Mouse (Mus musculus) skeletal muscle tissue, adult 2 months (tissue): ENCODE measurements around the gene Otud7b.

Experiments
- DNase-seq: peaks from one replicate; pipeline ENCODE4 v3.0.0-alpha.2; 2012; ENCODE audit warnings: low read depth, low spot score

The Otud7b gene

GRCm38 (mm10) chr3:96084146-96084755 lies 20.1 kb upstream of the Otud7b start:
- no peak for DNase-seq

GRCm38 (mm10) chr3:96087219-96087618 lies 17.1 kb upstream of the Otud7b start:
- no peak for DNase-seq

GRCm38 (mm10) chr3:96087801-96088200 lies 16.5 kb upstream of the Otud7b start:
- DNase-seq, result peak; percentile 23

DNA sequence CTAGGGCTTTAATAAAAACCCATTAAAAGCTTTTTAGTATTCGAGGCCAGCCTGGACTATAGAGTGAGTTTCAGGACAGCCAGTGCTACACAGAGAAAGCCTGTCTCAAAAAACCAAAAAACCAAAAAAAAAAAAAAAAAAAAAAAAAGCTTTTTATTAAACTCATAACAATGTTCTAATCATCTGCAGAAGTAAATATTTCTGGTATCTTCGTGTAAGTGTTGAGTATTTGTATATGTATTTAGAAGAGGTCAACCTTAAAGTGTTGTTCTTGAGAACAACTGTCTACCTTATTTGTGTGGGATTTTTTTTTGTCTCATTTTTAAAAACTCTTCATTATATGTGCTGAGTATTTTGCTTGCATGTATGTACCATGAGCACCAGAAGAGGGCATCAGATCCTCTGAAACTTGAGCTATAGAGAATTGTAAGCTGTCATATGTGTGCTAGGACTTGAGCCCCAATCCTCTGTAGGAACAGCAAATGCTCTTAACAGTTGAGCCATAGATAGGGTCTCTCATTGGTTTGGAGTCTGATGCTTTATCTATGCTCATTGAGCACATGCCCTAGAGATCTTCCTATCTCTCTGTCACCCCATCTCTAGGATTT lies 14.3 kb upstream of the Otud7b start:
- DNase-seq, result no peak

- DNase-seq, result no peak
Observed at GRCm38 (mm10) chr3:96091146-96091545, 13.2 kb upstream of the Otud7b start.

DNA sequence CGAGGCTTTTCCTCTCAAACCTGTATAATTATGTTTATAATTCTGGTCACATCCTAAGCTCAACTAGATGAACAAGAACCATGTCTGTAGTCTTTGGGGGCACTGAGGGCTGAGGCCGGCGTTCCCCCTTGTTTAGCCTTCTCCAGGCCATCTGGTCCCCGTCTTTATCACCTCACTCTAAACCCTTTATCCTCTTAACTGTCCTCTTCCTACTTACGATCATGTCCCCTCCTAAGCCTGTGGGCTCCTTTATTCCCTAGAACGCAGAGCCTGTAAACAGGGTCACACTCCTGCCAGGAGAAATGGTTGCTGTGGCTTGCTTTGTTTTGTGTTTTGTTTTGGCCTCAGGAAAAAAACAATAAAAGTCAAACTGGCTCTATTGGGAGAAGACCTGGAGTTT lies 12.4 kb upstream of the Otud7b start:
- DNase-seq, result no peak

DNA sequence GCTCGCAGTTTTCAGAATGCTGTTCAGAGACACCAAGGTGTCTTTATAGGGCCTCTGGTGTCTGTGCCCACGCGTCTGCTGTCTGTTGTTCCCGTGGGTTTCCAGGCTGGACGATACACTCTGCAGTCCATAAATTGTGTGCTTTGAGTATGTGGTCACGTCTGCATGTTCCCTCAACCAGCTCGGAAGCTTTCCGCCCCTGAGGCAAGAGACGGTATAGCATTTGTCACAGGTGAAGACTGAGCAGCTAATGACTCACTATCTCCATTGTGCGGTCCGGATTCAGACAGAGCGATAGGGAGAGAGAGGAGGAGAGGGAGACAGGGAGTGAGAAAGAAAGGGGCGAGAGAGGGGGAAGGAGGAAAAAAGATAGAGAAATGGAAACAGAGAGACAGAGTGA lies 10.8 kb upstream of the Otud7b start:
- DNase-seq, result no peak

DNA sequence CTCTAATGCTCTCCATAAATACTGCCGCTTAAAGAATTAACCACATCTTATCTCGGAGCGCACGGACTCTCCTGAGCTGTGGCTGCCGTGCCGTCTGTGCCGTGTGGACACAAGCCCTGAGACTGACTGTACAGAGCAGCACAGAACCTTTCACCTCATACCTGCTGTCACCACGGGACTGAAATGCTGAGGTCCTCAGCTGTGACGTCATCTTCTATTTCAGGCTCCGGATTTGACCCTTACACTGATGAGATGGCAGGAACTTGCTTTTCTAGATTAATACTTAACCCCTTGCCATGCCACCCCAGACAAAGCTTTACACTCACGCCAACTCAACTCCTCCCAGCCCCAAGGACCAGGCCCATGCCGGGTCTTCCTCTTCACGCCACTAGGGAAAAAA lies 10.1 kb upstream of the Otud7b start:
- DNase-seq, result no peak

- no peak for DNase-seq
Observed at GRCm38 (mm10) chr3:96098168-96098567, 6.2 kb upstream of the Otud7b start.

- peak; percentile 85 for DNase-seq
Observed at GRCm38 (mm10) chr3:96098616-96099267, 5.6 kb upstream of the Otud7b start.

DNA sequence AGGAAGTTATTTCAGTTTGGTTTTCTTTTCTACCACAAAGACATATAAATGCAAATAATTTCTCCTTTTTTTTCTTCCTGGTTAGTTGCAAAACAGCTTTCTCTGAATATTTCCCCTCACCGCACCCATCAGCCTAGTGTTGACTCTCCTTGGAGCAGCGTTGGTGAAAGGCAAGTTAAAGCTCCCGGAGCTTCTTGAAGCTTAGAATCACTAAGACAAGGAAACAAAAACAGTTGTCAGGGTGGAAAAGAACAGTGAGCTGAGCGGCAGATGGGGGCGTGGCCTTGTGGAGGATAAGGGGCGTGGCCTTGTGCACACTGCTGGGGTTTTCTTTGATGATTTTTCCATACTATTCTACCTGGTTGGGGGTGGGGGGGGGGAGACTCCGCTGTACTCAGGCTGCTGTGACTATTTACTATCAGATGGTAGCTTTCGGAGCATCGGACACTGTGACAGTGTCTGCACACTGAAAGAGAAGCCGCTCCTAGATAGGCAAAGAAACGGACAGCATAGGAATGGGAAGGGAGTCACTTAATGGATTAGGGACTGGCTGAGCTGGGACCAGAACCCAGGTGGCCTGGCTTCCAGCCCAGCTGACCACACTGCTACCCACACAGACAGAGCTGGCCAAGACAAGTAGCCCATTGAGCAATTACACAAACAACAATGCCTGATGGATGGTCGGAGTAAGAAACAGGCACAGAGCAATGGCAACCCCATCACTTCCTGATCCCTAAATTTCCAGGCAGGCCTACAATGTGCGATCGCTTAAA lies 2.0 kb upstream of the Otud7b start:
- DNase-seq, result no peak

- DNase-seq, result no peak
Observed at GRCm38 (mm10) chr3:96103901-96104260, 446 bp upstream of the Otud7b start.

DNA sequence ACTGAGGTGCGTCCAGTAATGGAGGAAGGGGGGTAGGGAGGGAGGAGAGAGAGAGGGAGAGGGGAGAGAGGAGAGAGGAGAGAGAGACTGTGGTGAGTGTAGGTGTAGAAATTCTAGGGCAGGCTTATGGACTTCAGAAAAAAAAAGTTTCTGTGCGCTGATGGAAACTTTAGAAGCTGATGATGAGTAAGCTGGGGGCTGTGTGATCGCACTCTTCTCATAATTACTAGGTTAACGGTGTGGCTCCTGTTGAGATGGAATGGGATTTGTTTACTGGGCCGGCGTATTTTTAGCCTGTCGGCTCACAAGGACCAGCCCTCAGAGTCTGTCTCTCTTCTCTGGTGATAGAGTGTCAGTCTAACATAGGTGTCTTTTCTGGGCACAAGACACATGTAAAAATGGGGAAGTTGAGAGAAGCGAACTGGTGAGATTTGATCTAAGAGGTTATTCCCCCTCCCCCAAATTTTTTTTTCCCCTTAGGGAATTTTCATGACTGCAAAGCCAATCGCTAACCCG lies 963 bp downstream of the Otud7b start:
- DNase-seq, result peak; percentile 74

GRCm38 (mm10) chr3:96106151-96106550 lies 1.8 kb downstream of the Otud7b start:
- no peak for DNase-seq

GRCm38 (mm10) chr3:96108315-96108714 lies 4.0 kb downstream of the Otud7b start:
- DNase-seq, result no peak

GRCm38 (mm10) chr3:96113251-96113650 lies 8.9 kb downstream of the Otud7b start:
- no peak for DNase-seq

- no peak for DNase-seq
Observed at GRCm38 (mm10) chr3:96118142-96118541, 13.8 kb downstream of the Otud7b start.

GRCm38 (mm10) chr3:96118702-96119101 lies 14.4 kb downstream of the Otud7b start:
- no peak for DNase-seq

DNA sequence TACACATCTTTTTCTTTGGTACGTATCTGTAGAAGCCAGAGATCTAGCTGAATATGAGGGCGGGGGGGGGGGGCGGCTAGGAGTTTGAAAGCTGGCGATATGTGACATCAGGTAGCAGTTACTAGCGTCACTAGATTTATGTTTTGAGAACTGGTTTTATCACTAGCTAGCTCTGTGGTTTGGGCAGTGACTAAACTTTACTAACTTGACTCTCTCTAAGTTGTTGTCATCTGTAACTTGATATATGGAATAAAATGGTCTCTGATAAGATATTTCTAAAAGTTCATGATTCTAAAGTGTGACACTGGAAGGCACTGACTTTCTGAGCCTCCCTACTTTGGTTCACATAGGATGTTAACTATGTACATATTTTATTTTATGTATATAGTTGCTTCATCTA lies 19.9 kb downstream of the Otud7b start:
- no peak for DNase-seq

- DNase-seq, result no peak
Observed at GRCm38 (mm10) chr3:96128128-96128527, 23.8 kb downstream of the Otud7b start.

DNA sequence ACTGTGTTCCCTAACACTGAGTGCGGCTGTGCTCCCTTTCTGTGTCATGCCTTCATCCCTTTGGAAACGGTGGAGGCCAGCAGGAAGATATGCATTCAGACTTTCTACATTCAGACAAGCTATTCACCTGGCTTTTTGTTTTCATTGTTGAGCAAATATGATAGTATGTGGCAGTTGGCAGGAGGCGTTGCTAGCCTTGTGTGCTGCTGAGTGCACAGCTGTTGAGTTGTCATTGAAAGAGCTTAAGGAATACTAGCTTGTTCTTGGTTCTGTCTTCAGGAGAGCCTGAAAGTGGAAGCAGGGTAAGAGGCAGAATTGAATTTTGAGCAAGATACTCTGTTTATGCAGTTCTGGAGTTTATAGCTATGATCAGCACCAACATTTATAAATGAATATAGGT lies 28.2 kb downstream of the Otud7b start:
- DNase-seq, result no peak

GRCm38 (mm10) chr3:96133327-96133905 lies 29.1 kb downstream of the Otud7b start:
- DNase-seq, result peak; percentile 30
